Mouse (Mus musculus) ES-E14 (cell line): Measurements from ENCODE around the gene Sulf2.

Experiments
- CHD2 ChIP-seq: IDR thresholded peaks from 2 replicates; pipeline ENCODE4 v1.6.1; 2014; ENCODE audit warnings: mild to moderate bottlenecking, low read depth, low read length, inconsistent platforms
- HCFC1 ChIP-seq: IDR thresholded peaks from 2 replicates; pipeline ENCODE4 v1.6.1; 2012; ENCODE audit warnings: low read length, inconsistent platforms, borderline replicate concordance; ENCODE audit not compliant: insufficient read depth
- MAFK ChIP-seq: IDR thresholded peaks from 2 replicates; pipeline ENCODE4 v1.6.1; 2014; ENCODE audit warnings: mild to moderate bottlenecking, low read depth, low read length, inconsistent platforms; ENCODE audit not compliant: insufficient read depth
- ZC3H11A ChIP-seq: IDR thresholded peaks from 2 replicates; pipeline ENCODE4 v1.6.1; 2012; ENCODE audit warnings: low read depth, mild to moderate bottlenecking, inconsistent platforms, low read length, borderline replicate concordance
- ZNF384 ChIP-seq: IDR thresholded peaks from 2 replicates; pipeline ENCODE4 v1.6.1; 2012; ENCODE audit warnings: low read depth, low read length, inconsistent platforms

DNA sequence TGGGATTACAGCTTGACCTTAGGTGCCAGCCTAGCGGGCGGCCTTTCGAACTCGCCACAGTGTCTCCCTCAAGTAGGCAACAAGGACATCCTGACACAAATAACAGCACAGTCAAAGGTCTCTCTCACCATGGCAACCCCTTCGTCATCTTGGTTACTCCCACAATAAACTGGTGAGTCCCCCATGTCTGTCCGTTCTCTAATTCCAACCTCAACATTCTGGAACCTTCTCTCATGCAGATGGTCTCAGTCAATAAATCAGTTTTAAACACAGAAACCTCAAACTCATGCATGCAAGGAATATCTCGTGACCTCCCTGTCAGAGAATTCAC is 39.2 kb downstream of the Sulf2 start:
- TF ChIP-seq ZC3H11A: no peak
- TF ChIP-seq HCFC1: no peak
- no peak for TF ChIP-seq MAFK
- no peak for TF ChIP-seq CHD2
- TF ChIP-seq ZNF384: no peak
